Mouse (Mus musculus): Measurements from ENCODE around the gene Sox14. TPM values are rescaled to one million over a fixed set of nuclear protein-coding genes. Genes with fewer than 3 reads are reported as not detected.

Gene Sox14
- polyA plus RNA-seq, 1 experiment from 2014 or later, result not detected

GRCm38 (mm10) chr9:99870780-99871555 lies 5.0 kb downstream of the Sox14 start:
- Histone ChIP-seq H3K4me3 (ENCODE audit: low read depth, low read length) (peak overlapping the region; percentile 4; the same call in 1 of the 2 replicates), H3K9ac (ENCODE audit: low read length) (no peak overlapping the region), H3K4me1 (replicated peaks; ENCODE audit: control insufficient read depth, insufficient read depth) (peaks cover 2% of the 10 kb centered on the region; the same call in 1 of the 2 replicates), H3K27ac (replicated peaks) (no peak overlapping the region), H3K27me3 (ENCODE audit: control insufficient read depth, insufficient read depth, low read length) (peaks cover 26% of the 10 kb centered on the region; the same call in 1 of the 2 replicates), H3K4me2 (replicated peaks; ENCODE audit: low read depth) (no peak overlapping the region), H3K36me3 (ENCODE audit: control insufficient read depth, insufficient read depth, low read length) (no peaks in the 10 kb centered on the region), H3K9me3 (ENCODE audit: control insufficient read depth, low read length) (no peaks in the 10 kb centered on the region)
- TF ChIP-seq EP300 (optimal IDR thresholded peaks at IDR 0.05) (no peak), CTCF (IDR thresholded peaks at IDR 0.05; ENCODE audit: low read depth) (no peak)
- ATAC-seq (ENCODE audit: low FRiP score, low TSS enrichment) (no peak), DNase-seq (ENCODE audit: low spot score) (no peak)
- 2% methylated on average over 37 of the region's 37 CpGs for WGBS

- peaks cover 23% of the 10 kb centered on the region; the same call in 1 of the 2 replicates for H3K27me3 ChIP-seq (ENCODE audit: control insufficient read depth, insufficient read depth, low read length)
- DNase-seq (ENCODE audit: low spot score), result no peak
- no peak overlapping the region for H3K9ac ChIP-seq (ENCODE audit: low read length)
- H3K4me2 ChIP-seq (replicated peaks; ENCODE audit: low read depth), result no peak overlapping the region
- no peaks in the 10 kb centered on the region for H3K9me3 ChIP-seq (ENCODE audit: control insufficient read depth, low read length)
- no peaks in the 10 kb centered on the region for H3K36me3 ChIP-seq (ENCODE audit: control insufficient read depth, insufficient read depth, low read length)
- H3K4me3 ChIP-seq (ENCODE audit: low read depth, low read length), result no peak overlapping the region
- 1% methylated on average over 34 of the region's 34 CpGs for WGBS
- no peak overlapping the region for H3K27ac ChIP-seq (replicated peaks)
- 0 out of 2 replicates have a peak, but pooled peaks cover 2% of the 10 kb centered on the region for H3K4me1 ChIP-seq (replicated peaks; ENCODE audit: control insufficient read depth, insufficient read depth)
- no peak for ATAC-seq (ENCODE audit: low FRiP score, low TSS enrichment)
- TF ChIP-seq CTCF (IDR thresholded peaks at IDR 0.05; ENCODE audit: low read depth), result no peak
- TF ChIP-seq EP300 (optimal IDR thresholded peaks at IDR 0.05), result no peak
Observed at GRCm38 (mm10) chr9:99869936-99870779, 5.8 kb downstream of the Sox14 start.

GRCm38 (mm10) chr9:99869275-99869674 lies 6.7 kb downstream of the Sox14 start:
- H3K27ac ChIP-seq (replicated peaks), result no peak overlapping the region
- H3K4me1 ChIP-seq (replicated peaks; ENCODE audit: control insufficient read depth, insufficient read depth), result 0 out of 2 replicates have a peak, but pooled peaks cover 2% of the 10 kb centered on the region
- no peaks in the 10 kb centered on the region for H3K9me3 ChIP-seq (ENCODE audit: control insufficient read depth, low read length)
- DNase-seq (ENCODE audit: low spot score) (peak; percentile 22), ATAC-seq (ENCODE audit: low FRiP score, low TSS enrichment) (no peak)
- WGBS, result 1% methylated on average over 25 of the region's 29 CpGs
- H3K9ac ChIP-seq (ENCODE audit: low read length), result no peak overlapping the region
- TF ChIP-seq EP300 (optimal IDR thresholded peaks at IDR 0.05), result no peak
- TF ChIP-seq CTCF (IDR thresholded peaks at IDR 0.05; ENCODE audit: low read depth), result no peak
- no peak overlapping the region for H3K4me3 ChIP-seq (ENCODE audit: low read depth, low read length)
- H3K27me3 ChIP-seq (ENCODE audit: control insufficient read depth, insufficient read depth, low read length), result peaks cover 19% of the 10 kb centered on the region; the same call in 1 of the 2 replicates
- H3K36me3 ChIP-seq (ENCODE audit: control insufficient read depth, insufficient read depth, low read length), result no peaks in the 10 kb centered on the region
- H3K4me2 ChIP-seq (replicated peaks; ENCODE audit: low read depth), result peak overlapping the region; percentile 39

GRCm38 (mm10) chr9:99868606-99869005 lies 7.4 kb downstream of the Sox14 start:
- no peaks in the 10 kb centered on the region for H3K36me3 ChIP-seq (ENCODE audit: control insufficient read depth, insufficient read depth, low read length)
- H3K4me2 ChIP-seq (replicated peaks; ENCODE audit: low read depth), result peak overlapping the region; percentile 39
- WGBS, result 1% methylated on average over 26 of the region's 26 CpGs
- H3K27ac ChIP-seq (replicated peaks), result no peak overlapping the region
- no peaks in the 10 kb centered on the region for H3K9me3 ChIP-seq (ENCODE audit: control insufficient read depth, low read length)
- H3K27me3 ChIP-seq (ENCODE audit: control insufficient read depth, insufficient read depth, low read length), result peaks cover 19% of the 10 kb centered on the region; the same call in 1 of the 2 replicates
- peak; percentile 45 for DNase-seq (ENCODE audit: low spot score)
- 0 out of 2 replicates have a peak, but pooled peaks cover 2% of the 10 kb centered on the region for H3K4me1 ChIP-seq (replicated peaks; ENCODE audit: control insufficient read depth, insufficient read depth)
- no peak for ATAC-seq (ENCODE audit: low FRiP score, low TSS enrichment)
- TF ChIP-seq EP300 (optimal IDR thresholded peaks at IDR 0.05) (no peak), CTCF (IDR thresholded peaks at IDR 0.05; ENCODE audit: low read depth) (no peak)
- H3K4me3 ChIP-seq (ENCODE audit: low read depth, low read length), result peak overlapping the region; percentile 17; the same call in 1 of the 2 replicates
- H3K9ac ChIP-seq (ENCODE audit: low read length), result no peak overlapping the region

- WGBS, result 3% methylated on average over 11 of the region's 11 CpGs
- TF ChIP-seq CTCF (IDR thresholded peaks at IDR 0.05; ENCODE audit: low read depth) (no peak), EP300 (optimal IDR thresholded peaks at IDR 0.05) (no peak)
- Histone ChIP-seq H3K27me3 (ENCODE audit: control insufficient read depth, insufficient read depth, low read length) (peaks cover 19% of the 10 kb centered on the region; the same call in 1 of the 2 replicates), H3K4me1 (replicated peaks; ENCODE audit: control insufficient read depth, insufficient read depth) (0 out of 2 replicates have a peak, but pooled peaks cover 2% of the 10 kb centered on the region), H3K36me3 (ENCODE audit: control insufficient read depth, insufficient read depth, low read length) (no peaks in the 10 kb centered on the region), H3K27ac (replicated peaks) (no peak overlapping the region), H3K9ac (ENCODE audit: low read length) (no peak overlapping the region), H3K4me2 (replicated peaks; ENCODE audit: low read depth) (no peak overlapping the region), H3K9me3 (ENCODE audit: control insufficient read depth, low read length) (no peaks in the 10 kb centered on the region), H3K4me3 (ENCODE audit: low read depth, low read length) (no peak overlapping the region)
- DNase-seq (ENCODE audit: low spot score) (no peak), ATAC-seq (ENCODE audit: low FRiP score, low TSS enrichment) (no peak)
Observed at GRCm38 (mm10) chr9:99868054-99868453, 7.9 kb downstream of the Sox14 start.
